Mouse (Mus musculus): ENCODE results near the gene Tenm4. TPM values are rescaled to one million over a fixed set of nuclear protein-coding genes. Genes with fewer than 3 reads are reported as not detected.

Tenm4 gene
- total and polyA plus RNA-seq, 3 experiments: 9.2 to 15.2 TPM; not detected in 1

DNA sequence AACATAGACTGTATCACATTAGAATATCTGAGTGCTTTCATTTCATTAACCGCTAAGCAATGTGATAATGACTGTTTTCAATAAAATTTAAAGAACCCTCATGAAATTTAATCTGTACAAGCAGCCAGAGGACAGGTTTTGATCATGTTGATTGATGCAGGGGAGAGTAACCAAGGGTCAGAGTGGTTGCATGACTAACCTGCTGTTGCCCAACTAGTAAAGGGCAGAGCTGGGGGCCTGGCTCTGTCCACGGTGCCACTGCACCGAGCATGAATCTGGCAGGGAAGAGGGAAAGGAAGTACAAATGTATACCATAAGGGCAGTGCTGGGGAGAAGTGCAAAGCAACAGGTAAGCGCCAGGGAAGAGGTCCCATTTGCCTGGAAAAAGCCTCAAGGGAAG lies 545.9 kb downstream of the Tenm4 start:
- no peak for DNase-seq (ENCODE audit: low read depth, low spot score)
- Histone ChIP-seq H3K36me3 (ENCODE audit: control insufficient read depth in 1 of 2, insufficient read depth in 2 of 2, low read length in 2 of 2) (peaks cover 0 to 9% of the 10 kb centered on the region in 2 experiments; a peak in 2 of 4 replicates), H3K4me3 (ENCODE audit: control insufficient read depth in 1 of 2, insufficient read depth in 1 of 2, low read depth in 2 of 2, low read length in 2 of 2) (no peak overlapping the region), H3K9me3 (replicated peaks; ENCODE audit: insufficient read depth, low read length) (no peaks in the 10 kb centered on the region), H3K27ac (ENCODE audit: control insufficient read depth, low read depth, low read length) (no peak overlapping the region), H3K79me2 (ENCODE audit: control insufficient read depth, insufficient read depth, low read length, poor library complexity) (no peaks in the 10 kb centered on the region), H3K9ac (ENCODE audit: control insufficient read depth, low read depth, low read length, poor library complexity, severe bottlenecking) (no peak overlapping the region), H3K27me3 (ENCODE audit: control insufficient read depth in 1 of 2, insufficient read depth in 2 of 2, low read length in 2 of 2) (no peaks in the 10 kb centered on the region), H3K4me1 (ENCODE audit: control insufficient read depth in 1 of 2, insufficient read depth in 2 of 2, low read length in 2 of 2) (peaks cover 2 to 20% of the 10 kb centered on the region in 2 experiments)
- no peak for TF ChIP-seq RAD21 (IDR thresholded peaks at IDR 0.05; ENCODE audit: low read depth, low read length)
- no peak for TF ChIP-seq ETS1 (IDR thresholded peaks at IDR 0.05; ENCODE audit: low read depth, low read length)
- TF ChIP-seq MEF2A (IDR thresholded peaks at IDR 0.05; ENCODE audit: extremely low read depth, insufficient replicate concordance, low read depth, low read length, poor library complexity, severe bottlenecking): no peak
- no peak for TF ChIP-seq MYB (IDR thresholded peaks at IDR 0.05; ENCODE audit: low read depth, low read length)
- TF ChIP-seq RCOR1 (IDR thresholded peaks at IDR 0.05; ENCODE audit: low read depth, low read length): no peak
- TF ChIP-seq KAT2A (conservative IDR thresholded peaks at IDR 0.05; ENCODE audit: low read depth, low read length): no peak
- no peak for TF ChIP-seq USF2 (IDR thresholded peaks at IDR 0.05; ENCODE audit: borderline replicate concordance in 1 of 2, insufficient read depth in 1 of 2, low read depth in 1 of 2, low read length in 2 of 2)
- TF ChIP-seq ZC3H11A (IDR thresholded peaks at IDR 0.05; ENCODE audit: low read depth, low read length): no peak
- no peak for TF ChIP-seq MYC (IDR thresholded peaks at IDR 0.05; ENCODE audit: low read depth, low read length)
- no peak for TF ChIP-seq NELFE (IDR thresholded peaks at IDR 0.05; ENCODE audit: low read depth, low read length)
- no peak for TF ChIP-seq GATA1 (IDR thresholded peaks at IDR 0.05; ENCODE audit: low read depth, low read length)
- TF ChIP-seq UBTF (IDR thresholded peaks at IDR 0.05; ENCODE audit: borderline replicate concordance, insufficient read depth, low read depth, low read length): no peak
- TF ChIP-seq E2F4 (IDR thresholded peaks at IDR 0.05; ENCODE audit: borderline replicate concordance, low read depth, low read length): no peak
- no peak for TF ChIP-seq ZMIZ1 (IDR thresholded peaks at IDR 0.05; ENCODE audit: low read depth, low read length)
- no peak for TF ChIP-seq ZNF384 (IDR thresholded peaks at IDR 0.05; ENCODE audit: low read depth, low read length)
- TF ChIP-seq ELF1 (IDR thresholded peaks at IDR 0.05; ENCODE audit: low read depth, low read length): no peak
- no peak for TF ChIP-seq BHLHE40 (IDR thresholded peaks at IDR 0.05; ENCODE audit: borderline replicate concordance, low read depth, low read length)

GRCm38 (mm10) chr7:96718201-96719155 lies 547.4 kb downstream of the Tenm4 start:
- H3K4me3 ChIP-seq (ENCODE audit: control insufficient read depth in 1 of 2, insufficient read depth in 1 of 2, low read depth in 2 of 2, low read length in 2 of 2): no peak overlapping the region
- no peaks in the 10 kb centered on the region for H3K27me3 ChIP-seq (ENCODE audit: control insufficient read depth in 1 of 2, insufficient read depth in 2 of 2, low read length in 2 of 2)
- H3K4me1 ChIP-seq (ENCODE audit: control insufficient read depth in 1 of 2, insufficient read depth in 2 of 2, low read length in 2 of 2): peaks cover 6 to 18% of the 10 kb centered on the region in 2 experiments
- H3K36me3 ChIP-seq (ENCODE audit: control insufficient read depth in 1 of 2, insufficient read depth in 2 of 2, low read length in 2 of 2): peaks cover 0 to 14% of the 10 kb centered on the region in 2 experiments; a peak in 2 of 4 replicates
- H3K27ac ChIP-seq (ENCODE audit: control insufficient read depth, low read depth, low read length): no peak overlapping the region
- no peak for DNase-seq (ENCODE audit: low read depth, low spot score)
- H3K9ac ChIP-seq (ENCODE audit: control insufficient read depth, low read depth, low read length, poor library complexity, severe bottlenecking): no peak overlapping the region
- no peak for TF ChIP-seq CTCF (IDR thresholded peaks at IDR 0.05 in 2 of 3, conservative IDR thresholded peaks at IDR 0.05 in 1 of 3; ENCODE audit: control insufficient read depth in 1 of 3, insufficient read depth in 1 of 3, low read depth in 2 of 3, low read length in 3 of 3, poor library complexity in 1 of 3, severe bottlenecking in 1 of 3)
- no peak for TF ChIP-seq ZC3H11A (IDR thresholded peaks at IDR 0.05; ENCODE audit: low read depth, low read length)
- no peak for TF ChIP-seq ZMIZ1 (IDR thresholded peaks at IDR 0.05; ENCODE audit: low read depth, low read length)
- no peak for TF ChIP-seq ELF1 (IDR thresholded peaks at IDR 0.05; ENCODE audit: low read depth, low read length)
- no peak for TF ChIP-seq EP300 (IDR thresholded peaks at IDR 0.05; ENCODE audit: low read depth in 1 of 2, low read length in 2 of 2)
- no peak for TF ChIP-seq MAZ (IDR thresholded peaks at IDR 0.05; ENCODE audit: low read depth, low read length)
- no peak for TF ChIP-seq CHD1 (IDR thresholded peaks at IDR 0.05; ENCODE audit: low read depth, low read length)
- TF ChIP-seq CHD2 (IDR thresholded peaks at IDR 0.05; ENCODE audit: low read length): no peak
- H3K79me2 ChIP-seq (ENCODE audit: control insufficient read depth, insufficient read depth, low read length, poor library complexity): no peaks in the 10 kb centered on the region
- H3K9me3 ChIP-seq (replicated peaks; ENCODE audit: insufficient read depth, low read length): no peaks in the 10 kb centered on the region
